Comparison of ENCODE assay signal across 8 mouse cellular contexts in the genomic region with DNA sequence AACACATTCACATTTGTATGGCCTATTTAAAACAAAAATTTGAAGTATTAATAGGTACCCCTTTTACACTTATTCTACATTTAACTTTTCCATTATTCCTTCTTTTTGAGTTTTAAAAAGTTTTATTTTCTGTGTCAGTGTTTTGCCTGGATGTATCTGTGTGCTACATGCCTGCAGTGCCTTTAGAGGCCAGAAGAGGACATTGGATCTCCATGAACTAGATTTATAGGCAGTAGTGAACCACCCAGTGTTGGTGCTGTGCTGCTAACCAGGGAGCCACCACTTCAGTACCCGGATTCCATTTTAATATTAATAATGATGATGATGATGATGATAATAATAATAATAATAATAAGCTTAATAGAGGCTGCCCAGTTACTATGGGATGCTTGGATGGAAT. TPM values are rescaled to one million over a fixed set of nuclear protein-coding genes. Genes with fewer than 3 reads are reported as not detected.
DNase-seq lines count a peak whose midpoint lies in the region.

No protein-coding gene starts in this region.

- intact Hi-C loops in left cerebral cortex, postnatal 4 days (cut with DNase I) = loop anchor here (5.0 kb wide), 1 partner anchor 37 kb away; no protein-coding TSS in a partner anchor
- intact Hi-C loops in left cerebral cortex, postnatal 10 days (cut with DNase I) = no loop called here

- peak; percentile 10 for DNase-seq in adrenal gland, postnatal 10 days
- no peak for DNase-seq in adrenal gland, adult 2 months
- peak; percentile 2 for DNase-seq in left cerebral cortex, postnatal 4 days
- no peak for DNase-seq in left cerebral cortex, postnatal 10 days (ENCODE audit: extremely low spot score in 1 of 2, low spot score in 2 of 2)
- peak; percentile 17 for DNase-seq in T-cell, adult 2 months (ENCODE audit: low spot score)
- peak; percentile 8 for DNase-seq in lung, postnatal 14 days
- DNase-seq in testis, postnatal 10 days (ENCODE audit: low spot score) = no peak
- no peak for DNase-seq in gastrocnemius, postnatal 10 days

RNA-seq across cellular contexts. Expression of gene Hist1h1e, which starts 8.3 kb away (rescaled TPM):
- total RNA-seq in adrenal gland, postnatal 10 days (2021) = 100 to 1,000 TPM; 180 to 217 TPM
- total RNA-seq in adrenal gland, adult 2 months (2021) = 10 to 100 TPM; 44.2 to 71.4 TPM
- 1.0 and 1.2 TPM in 2 replicates for polyA plus RNA-seq in adrenal gland, adult 2 months (2012; rRNA removed)
- total RNA-seq in left cerebral cortex, postnatal 4 days (2021) = 100 to 1,000 TPM; 112 to 117 TPM
- total RNA-seq in left cerebral cortex, postnatal 10 days (2021) = 10 to 100 TPM; 62.5 to 68.0 TPM
- total RNA-seq in gastrocnemius, postnatal 10 days (2021) = 100 to 1,000 TPM; 182 to 186 TPM

RNA-seq across cellular contexts. Expression of gene Hist1h2be, which starts 9.7 kb away (rescaled TPM):
- total RNA-seq in adrenal gland, postnatal 10 days (2021) = 10 to 100 TPM; 27.7 to 32.2 TPM
- 10 to 100 TPM; 11.3 to 14.8 TPM for total RNA-seq in adrenal gland, adult 2 months (2021)
- polyA plus RNA-seq in adrenal gland, adult 2 months (2012; rRNA removed) = 1.7 and 2.0 TPM in 2 replicates
- 10 to 100 TPM; 13.0 to 16.9 TPM for total RNA-seq in left cerebral cortex, postnatal 4 days (2021)
- total RNA-seq in left cerebral cortex, postnatal 10 days (2021) = 1 to 10 TPM; 6.8 to 7.2 TPM
- 10 to 100 TPM; 36.6 to 38.0 TPM for total RNA-seq in gastrocnemius, postnatal 10 days (2021)

RNA-seq across cellular contexts. Expression of gene Hist1h4d, which starts 49.3 kb away (rescaled TPM):
- 100 to 1,000 TPM; 294 to 310 TPM for total RNA-seq in adrenal gland, postnatal 10 days (2021)
- 100 to 1,000 TPM; 118 to 129 TPM for total RNA-seq in adrenal gland, adult 2 months (2021)
- polyA plus RNA-seq in adrenal gland, adult 2 months (2012; rRNA removed) = 2.6 and 2.7 TPM in 2 replicates
- total RNA-seq in left cerebral cortex, postnatal 4 days (2021) = 100 to 1,000 TPM; 177 to 192 TPM
- total RNA-seq in left cerebral cortex, postnatal 10 days (2021) = 100 to 1,000 TPM; 134 to 145 TPM
- 100 to 1,000 TPM; 165 to 171 TPM for total RNA-seq in gastrocnemius, postnatal 10 days (2021)

RNA-seq across cellular contexts. Expression of gene Hist1h2ac, which starts 53.1 kb away (rescaled TPM):
- total RNA-seq in adrenal gland, postnatal 10 days (2021) = 1 to 10 TPM; 8.3 to 9.7 TPM
- total RNA-seq in adrenal gland, adult 2 months (2021) = 1 to 10 TPM; 2.0 to 2.5 TPM
- 0.34 and 0.87 TPM in 2 replicates for polyA plus RNA-seq in adrenal gland, adult 2 months (2012; rRNA removed)
- 1 to 10 TPM; 4.8 to 5.4 TPM for total RNA-seq in left cerebral cortex, postnatal 4 days (2021)
- 1 to 10 TPM; 2.4 to 2.9 TPM for total RNA-seq in left cerebral cortex, postnatal 10 days (2021)
- 1 to 10 TPM; 6.3 to 6.7 TPM for total RNA-seq in gastrocnemius, postnatal 10 days (2021)

RNA-seq across cellular contexts. Expression of gene Hist1h2bc, which starts 53.3 kb away (rescaled TPM):
- total RNA-seq in adrenal gland, postnatal 10 days (2021) = 10 to 100 TPM; 76.4 to 77.6 TPM
- 100 to 1,000 TPM; 143 to 210 TPM for total RNA-seq in adrenal gland, adult 2 months (2021)
- polyA plus RNA-seq in adrenal gland, adult 2 months (2012; rRNA removed) = 308 and 343 TPM in 2 replicates
- 10 to 100 TPM; 16.7 to 17.0 TPM for total RNA-seq in left cerebral cortex, postnatal 4 days (2021)
- total RNA-seq in left cerebral cortex, postnatal 10 days (2021) = 10 to 100 TPM; 17.4 to 21.2 TPM
- total RNA-seq in gastrocnemius, postnatal 10 days (2021) = 10 to 100 TPM; 87.0 to 92.4 TPM

Comparison
In these comparisons a context has a peak if more than half of its experiments do, and no peak if none do; other contexts are left out.
1. DNase-seq: peak in adrenal gland, postnatal 10 days (single experiment), left cerebral cortex, postnatal 4 days (single experiment), T-cell, adult 2 months (single experiment) and lung, postnatal 14 days (single experiment); none in adrenal gland, adult 2 months (single experiment), left cerebral cortex, postnatal 10 days (0 of 2), testis, postnatal 10 days (single experiment) and gastrocnemius, postnatal 10 days (single experiment).